Mouse (Mus musculus): ENCODE results near the gene Mvk. TPM values are rescaled to one million over a fixed set of nuclear protein-coding genes. Genes with fewer than 3 reads are reported as not detected.
A peak's percentile ranks its signal among the peaks of the same experiment; 100 is the strongest.

The Mvk gene
- total and polyA plus RNA-seq, 3 experiments: 33.5 to 37.7 TPM; not detected in 1

- TF ChIP-seq POLR2AphosphoS5 (IDR thresholded peaks at IDR 0.05; ENCODE audit: borderline replicate concordance, low read depth, low read length) (no peak), TBP (IDR thresholded peaks at IDR 0.05; ENCODE audit: low read depth, low read length) (peak; percentile 94), HCFC1 (IDR thresholded peaks at IDR 0.05; ENCODE audit: low read depth, low read length) (peak; percentile 87), UBTF (IDR thresholded peaks at IDR 0.05; ENCODE audit: borderline replicate concordance, insufficient read depth, low read depth, low read length) (0 out of 2 replicates have a peak, but pooled peaks have one; percentile 66)
Measured at GRCm38 (mm10) chr5:114443566-114444367, at the start of gene Mvk, which contains the start of gene Mmab (continued).

GRCm38 (mm10) chr5:114406592-114406991 lies 37.5 kb upstream of the Mvk start:
- Histone ChIP-seq H3K9ac (ENCODE audit: control insufficient read depth, low read depth, low read length, poor library complexity, severe bottlenecking) (no peak overlapping the region), H3K79me2 (ENCODE audit: control insufficient read depth, insufficient read depth, low read length, poor library complexity) (no peaks in the 10 kb centered on the region), H3K36me3 (ENCODE audit: control insufficient read depth in 1 of 2, insufficient read depth in 2 of 2, low read length in 2 of 2) (no peaks in the 10 kb centered on the region; a peak in 1 of 4 replicates), H3K9me3 (replicated peaks; ENCODE audit: insufficient read depth, low read length) (no peaks in the 10 kb centered on the region), H3K4me1 (ENCODE audit: control insufficient read depth in 1 of 2, insufficient read depth in 2 of 2, low read length in 2 of 2) (no peaks in the 10 kb centered on the region), H3K4me3 (ENCODE audit: control insufficient read depth in 1 of 2, insufficient read depth in 1 of 2, low read depth in 2 of 2, low read length in 2 of 2) (no peak overlapping the region), H3K27me3 (ENCODE audit: control insufficient read depth in 1 of 2, insufficient read depth in 2 of 2, low read length in 2 of 2) (no peaks in the 10 kb centered on the region), H3K27ac (ENCODE audit: control insufficient read depth, low read depth, low read length) (no peak overlapping the region)
- TF ChIP-seq ZNF384 (IDR thresholded peaks at IDR 0.05; ENCODE audit: low read depth, low read length): no peak
- TF ChIP-seq MYC (IDR thresholded peaks at IDR 0.05; ENCODE audit: low read depth, low read length): no peak
- no peak for TF ChIP-seq RAD21 (IDR thresholded peaks at IDR 0.05; ENCODE audit: low read depth, low read length)
- TF ChIP-seq HCFC1 (IDR thresholded peaks at IDR 0.05; ENCODE audit: low read depth, low read length): no peak
- no peak for TF ChIP-seq ELF1 (IDR thresholded peaks at IDR 0.05; ENCODE audit: low read depth, low read length)
- no peak for TF ChIP-seq SMC3 (IDR thresholded peaks at IDR 0.05; ENCODE audit: low read depth, low read length)
- no peak for TF ChIP-seq NELFE (IDR thresholded peaks at IDR 0.05; ENCODE audit: low read depth, low read length)
- TF ChIP-seq RCOR1 (IDR thresholded peaks at IDR 0.05; ENCODE audit: low read depth, low read length): no peak
- no peak for TF ChIP-seq CHD2 (IDR thresholded peaks at IDR 0.05; ENCODE audit: low read length)
- DNase-seq (ENCODE audit: low read depth, low spot score): no peak

GRCm38 (mm10) chr5:114407269-114407668 lies 36.8 kb upstream of the Mvk start:
- Histone ChIP-seq H3K4me1 (ENCODE audit: control insufficient read depth in 1 of 2, insufficient read depth in 2 of 2, low read length in 2 of 2) (no peaks in the 10 kb centered on the region), H3K4me3 (ENCODE audit: control insufficient read depth in 1 of 2, insufficient read depth in 1 of 2, low read depth in 2 of 2, low read length in 2 of 2) (no peak overlapping the region), H3K79me2 (ENCODE audit: control insufficient read depth, insufficient read depth, low read length, poor library complexity) (no peaks in the 10 kb centered on the region), H3K9me3 (replicated peaks; ENCODE audit: insufficient read depth, low read length) (no peaks in the 10 kb centered on the region), H3K9ac (ENCODE audit: control insufficient read depth, low read depth, low read length, poor library complexity, severe bottlenecking) (no peak overlapping the region), H3K27me3 (ENCODE audit: control insufficient read depth in 1 of 2, insufficient read depth in 2 of 2, low read length in 2 of 2) (no peaks in the 10 kb centered on the region), H3K36me3 (ENCODE audit: control insufficient read depth in 1 of 2, insufficient read depth in 2 of 2, low read length in 2 of 2) (no peaks in the 10 kb centered on the region; a peak in 1 of 4 replicates), H3K27ac (ENCODE audit: control insufficient read depth, low read depth, low read length) (no peak overlapping the region)
- DNase-seq (ENCODE audit: low read depth, low spot score): no peak
- TF ChIP-seq ETS1 (IDR thresholded peaks at IDR 0.05; ENCODE audit: low read depth, low read length): no peak
- no peak for TF ChIP-seq MAFK (IDR thresholded peaks at IDR 0.05; ENCODE audit: borderline replicate concordance, low read depth, low read length)
- no peak for TF ChIP-seq RCOR1 (IDR thresholded peaks at IDR 0.05; ENCODE audit: low read depth, low read length)
- no peak for TF ChIP-seq POLR2AphosphoS2 (IDR thresholded peaks at IDR 0.05; ENCODE audit: low read length)
- TF ChIP-seq JUND (IDR thresholded peaks at IDR 0.05; ENCODE audit: low read depth, low read length): no peak
- no peak for TF ChIP-seq BHLHE40 (IDR thresholded peaks at IDR 0.05; ENCODE audit: borderline replicate concordance, low read depth, low read length)
- TF ChIP-seq ZNF384 (IDR thresholded peaks at IDR 0.05; ENCODE audit: low read depth, low read length): no peak
- no peak for TF ChIP-seq POLR2AphosphoS5 (IDR thresholded peaks at IDR 0.05; ENCODE audit: borderline replicate concordance, low read depth, low read length)
- TF ChIP-seq TCF12 (IDR thresholded peaks at IDR 0.05; ENCODE audit: low read depth, low read length): no peak
- no peak for TF ChIP-seq RAD21 (IDR thresholded peaks at IDR 0.05; ENCODE audit: low read depth, low read length)
- no peak for TF ChIP-seq MYB (IDR thresholded peaks at IDR 0.05; ENCODE audit: low read depth, low read length)
- TF ChIP-seq MAZ (IDR thresholded peaks at IDR 0.05; ENCODE audit: low read depth, low read length): no peak
- TF ChIP-seq ZKSCAN1 (IDR thresholded peaks at IDR 0.05; ENCODE audit: low read depth, low read length): no peak
- TF ChIP-seq SIN3A (IDR thresholded peaks at IDR 0.05; ENCODE audit: low read length): no peak
- no peak for TF ChIP-seq MEF2A (IDR thresholded peaks at IDR 0.05; ENCODE audit: extremely low read depth, insufficient replicate concordance, low read depth, low read length, poor library complexity, severe bottlenecking)
- TF ChIP-seq UBTF (IDR thresholded peaks at IDR 0.05; ENCODE audit: borderline replicate concordance, insufficient read depth, low read depth, low read length): no peak
- no peak for TF ChIP-seq MAX (IDR thresholded peaks at IDR 0.05; ENCODE audit: low read length)
- no peak for TF ChIP-seq CHD2 (IDR thresholded peaks at IDR 0.05; ENCODE audit: low read length)
- TF ChIP-seq USF1 (IDR thresholded peaks at IDR 0.05; ENCODE audit: low read depth, low read length): no peak

Data from MEL (cell line).